In genomic region chrX:48033024-48033423, GRCm38 (mm10) we compare ENCODE assay signal across 8 mouse cellular contexts. TPM values are rescaled to one million over a fixed set of nuclear protein-coding genes. Genes with fewer than 3 reads are reported as not detected.
DNase-seq lines count a peak whose midpoint lies in the region; ATAC-seq and TF ChIP-seq lines count a peak whose summit lies in the region.

No protein-coding gene starts in this region.

- no peaks in the 10 kb centered on the region for H3K9me3 ChIP-seq in lung, embryonic 14.5 days (ENCODE audit: low read depth, low read length)
- H3K9me3 ChIP-seq in embryonic facial prominence, embryonic 15.5 days (replicated peaks), result no peaks in the 10 kb centered on the region
- no peaks in the 10 kb centered on the region for H3K9me3 ChIP-seq in kidney, embryonic 15.5 days (replicated peaks)

- no peak for ATAC-seq in lung, embryonic 14.5 days (ENCODE audit: insufficient read depth)
- ATAC-seq in embryonic facial prominence, embryonic 15.5 days (ENCODE audit: insufficient number of reproducible peaks, low FRiP score, low TSS enrichment, low read depth), result no peak
- ATAC-seq in kidney, embryonic 15.5 days (replicated peaks; ENCODE audit: low FRiP score), result no peak
- no peak for ATAC-seq in activated CD4-positive, CD25-positive, alpha-beta regulatory T cell, adult 4 months

- peak; percentile 50 for DNase-seq in lung, embryonic 14.5 days
- DNase-seq in lung, postnatal 36 days, result no peak
- no peak for DNase-seq in thymus, postnatal 25 days
- DNase-seq in liver, result no peak

- H3K4me1 ChIP-seq in lung, embryonic 14.5 days (ENCODE audit: insufficient read depth), result no peaks in the 10 kb centered on the region
- H3K4me1 ChIP-seq in brown adipose tissue, adult 24 weeks (ENCODE audit: control insufficient read depth, insufficient read depth, insufficient read length, low read length), result peaks cover 4% of the 10 kb centered on the region; the same call in 1 of the 2 replicates
- H3K4me1 ChIP-seq in embryonic facial prominence, embryonic 15.5 days, result no peaks in the 10 kb centered on the region; the same call in 1 of the 2 replicates
- peaks cover 5% of the 10 kb centered on the region; the same call in 1 of the 2 replicates for H3K4me1 ChIP-seq in kidney, embryonic 15.5 days

- 49% methylated on average over 3 of the region's 3 CpGs for WGBS in lung, embryonic 14.5 days
- 62% methylated on average over 3 of the region's 3 CpGs for WGBS in embryonic facial prominence, embryonic 15.5 days
- 73% methylated on average over 3 of the region's 3 CpGs for WGBS in kidney, embryonic 15.5 days

- no peak overlapping the region for H3K27ac ChIP-seq in lung, embryonic 14.5 days (ENCODE audit: low read depth)
- H3K27ac ChIP-seq in brown adipose tissue, adult 24 weeks (replicated peaks; ENCODE audit: low read depth, low read length), result no peak overlapping the region
- no peak overlapping the region for H3K27ac ChIP-seq in embryonic facial prominence, embryonic 15.5 days (replicated peaks)
- H3K27ac ChIP-seq in kidney, embryonic 15.5 days, result no peak overlapping the region

- TF ChIP-seq CTCF in lung, embryonic 14.5 days (IDR thresholded peaks at IDR 0.05; ENCODE audit: low read depth), result no peak

- no peaks in the 10 kb centered on the region for H3K27me3 ChIP-seq in lung, embryonic 14.5 days (ENCODE audit: insufficient read depth, low read length)
- H3K27me3 ChIP-seq in embryonic facial prominence, embryonic 15.5 days, result no peaks in the 10 kb centered on the region
- peaks cover 44% of the 10 kb centered on the region for H3K27me3 ChIP-seq in kidney, embryonic 15.5 days

- no peaks in the 10 kb centered on the region for H3K36me3 ChIP-seq in lung, embryonic 14.5 days (ENCODE audit: insufficient read depth)
- no peaks in the 10 kb centered on the region for H3K36me3 ChIP-seq in embryonic facial prominence, embryonic 15.5 days
- no peaks in the 10 kb centered on the region for H3K36me3 ChIP-seq in kidney, embryonic 15.5 days

- H3K4me3 ChIP-seq in lung, embryonic 14.5 days (ENCODE audit: low read depth, low read length), result peak overlapping the region; percentile 49
- H3K4me3 ChIP-seq in brown adipose tissue, adult 24 weeks (ENCODE audit: insufficient read depth, low read depth, low read length), result peak overlapping the region; percentile 57; the same call in 1 of the 2 replicates
- peak overlapping the region; percentile 48 for H3K4me3 ChIP-seq in embryonic facial prominence, embryonic 15.5 days (replicated peaks)
- peak overlapping the region; percentile 54 for H3K4me3 ChIP-seq in kidney, embryonic 15.5 days (replicated peaks)

- H3K9ac ChIP-seq in lung, embryonic 14.5 days, result peak overlapping the region; percentile 26
- no peak overlapping the region for H3K9ac ChIP-seq in embryonic facial prominence, embryonic 15.5 days
- no peak overlapping the region for H3K9ac ChIP-seq in kidney, embryonic 15.5 days

- peak overlapping the region; percentile 73 for H3K4me2 ChIP-seq in lung, embryonic 14.5 days
- peak overlapping the region; percentile 72; the same call in 1 of the 2 replicates for H3K4me2 ChIP-seq in embryonic facial prominence, embryonic 15.5 days (replicated peaks)
- H3K4me2 ChIP-seq in kidney, embryonic 15.5 days, result peak overlapping the region; percentile 82

RNA-seq across cellular contexts. Expression of gene Apln, which starts 1.6 kb away (rescaled TPM):
- polyA plus RNA-seq in lung, embryonic 14.5 days (2014; fragmentation: Nextera tagmentation; extraction: Ambion mirVana), result 15.7 and 16.2 TPM in 2 replicates
- 2.0 and 2.2 TPM in 2 replicates for polyA plus RNA-seq in brown adipose tissue, adult 24 weeks (2012; ENCODE audit: insufficient read depth, insufficient read length, missing spikeins)
- 11.2 and 12.3 TPM in 2 replicates for polyA plus RNA-seq in embryonic facial prominence, embryonic 15.5 days (2015; fragmentation: Nextera tagmentation; extraction: Ambion mirVana)
- polyA plus RNA-seq in kidney, embryonic 15.5 days (2015; fragmentation: Nextera tagmentation; extraction: Ambion mirVana), result 6.2 and 6.4 TPM in 2 replicates
- under 1 TPM; 0.21 to 0.57 TPM for polyA plus RNA-seq in activated CD4-positive, CD25-positive, alpha-beta regulatory T cell, adult 4 months (2017; shearing (Covaris generic))
